Mouse (Mus musculus) midbrain, embryonic 11.5 days (tissue): ENCODE measurements around the gene Clcn6. TPM values are rescaled to one million over a fixed set of nuclear protein-coding genes. Genes with fewer than 3 reads are reported as not detected.
A peak's percentile ranks its signal among the peaks of the same experiment; 100 is the strongest.

Experiments
- ATAC-seq: fragments of 200-750 bp; cut with Nextera tagmentation; 2 replicates; pipeline ENCODE4 v1.8.0; 2017; ENCODE audit warnings: moderate TSS enrichment, moderate library complexity; ENCODE audit not compliant: low FRiP score
- DNase-seq: peaks from one replicate; pipeline ENCODE4 v3.0.0; 2015; ENCODE audit warnings: low spot score; ENCODE audit errors: missing footprints
- H3K27ac ChIP-seq: fragments of 300-500 bp; sonication (generic); 2 replicates; pipeline ENCODE4 v1.5.1; 2014; ENCODE audit warnings: low read depth, low read length
- H3K27me3 ChIP-seq: fragments of 300-500 bp; sonication (generic); 2 replicates; pipeline ENCODE4 v1.6.1; 2014; ENCODE audit warnings: mild to moderate bottlenecking, low read length, moderate library complexity, mixed read lengths; ENCODE audit not compliant: control insufficient read depth, insufficient read depth
- H3K36me3 ChIP-seq: fragments of 300-500 bp; sonication (generic); 2 replicates; pipeline ENCODE4 v1.6.1; 2014; ENCODE audit warnings: mild to moderate bottlenecking, low read length, moderate library complexity, mixed read lengths; ENCODE audit not compliant: control insufficient read depth, insufficient read depth
- H3K4me1 ChIP-seq: fragments of 300-500 bp; sonication (generic); 2 replicates; pipeline ENCODE4 v1.6.1; 2014; ENCODE audit warnings: low read length; ENCODE audit not compliant: control insufficient read depth, insufficient read depth
- H3K4me2 ChIP-seq: fragments of 300-500 bp; sonication (generic); 2 replicates; pipeline ENCODE4 v1.6.1; 2014; ENCODE audit warnings: mild to moderate bottlenecking, moderate library complexity
- H3K4me3 ChIP-seq: fragments of 300-500 bp; sonication (generic); 2 replicates; pipeline ENCODE4 v1.5.1; 2014; ENCODE audit warnings: low read depth, low read length
- H3K9ac ChIP-seq: fragments of 300-500 bp; sonication (generic); 2 replicates; pipeline ENCODE4 v1.6.1; 2014; ENCODE audit warnings: low read length
- H3K9me3 ChIP-seq: fragments of 300-500 bp; sonication (generic); 2 replicates; pipeline ENCODE4 v1.6.1; 2016; ENCODE audit warnings: low read length; ENCODE audit not compliant: control insufficient read depth
- WGBS: fragments of 180-500 bp; shearing (Covaris S2); extraction: QIAGEN DNeasy Blood & Tissue Kit; methylation state at CpG from one replicate; pipeline ENCODE4 v1.1.7; 2014; 5-methylcytosine and 5-hydroxymethylcytosine counted together
- polyA plus RNA-seq: library from polyadenylated mRNA; unstranded; fragments of >200 nt; fragmentation: Nextera tagmentation; extraction: Ambion mirVana; gene quantifications from 2 replicates; pipeline ENCODE4 v1.2.1, GENCODE M21; 2014

The Clcn6 gene
- polyA plus RNA-seq, 1 experiment from 2014 or later, result 20.2 TPM

GRCm38 (mm10) chr4:148015418-148015817, 23.2 kb downstream of the Clcn6 start:
- Histone ChIP-seq H3K9me3 (no peaks in the 10 kb centered on the region), H3K4me3 (no peak overlapping the region), H3K27ac (no peak overlapping the region), H3K36me3 (peaks cover 69% of the 10 kb centered on the region), H3K9ac (no peak overlapping the region), H3K4me2 (no peak overlapping the region), H3K27me3 (no peaks in the 10 kb centered on the region), H3K4me1 (no peaks in the 10 kb centered on the region)
- WGBS, result 87% methylated on average over 10 of the region's 10 CpGs
- no peak for ATAC-seq
- no peak for DNase-seq

GRCm38 (mm10) chr4:148012216-148012615, 26.4 kb downstream of the Clcn6 start:
- Histone ChIP-seq H3K4me1 (no peaks in the 10 kb centered on the region), H3K36me3 (peaks cover 83% of the 10 kb centered on the region), H3K9ac (no peak overlapping the region), H3K27me3 (no peaks in the 10 kb centered on the region), H3K9me3 (no peaks in the 10 kb centered on the region), H3K4me2 (no peak overlapping the region), H3K27ac (no peak overlapping the region), H3K4me3 (no peak overlapping the region)
- ATAC-seq (no peak), DNase-seq (peak; percentile 53)
- 93% methylated on average over 4 of the region's 4 CpGs for WGBS

DNA sequence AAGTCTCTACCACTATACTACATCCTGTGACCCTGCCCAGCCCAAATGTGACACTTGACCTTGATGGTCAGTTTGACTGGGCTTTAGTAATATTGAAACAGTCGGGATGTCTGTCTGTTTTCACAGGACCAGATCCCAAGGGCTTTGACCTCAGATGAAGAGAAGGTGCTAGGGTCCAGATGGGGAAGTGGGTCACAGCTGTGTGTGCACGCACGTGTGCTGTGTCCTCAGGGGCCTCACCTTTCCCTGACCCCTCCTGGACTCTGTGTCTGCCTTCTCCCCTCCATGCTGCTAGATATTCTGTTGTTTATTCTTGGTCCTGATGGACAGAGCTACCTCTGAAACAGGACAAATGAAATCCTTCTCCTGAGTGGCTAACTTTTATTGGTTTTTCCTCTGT, 27.3 kb downstream of the Clcn6 start:
- Histone ChIP-seq H3K9me3 (no peaks in the 10 kb centered on the region), H3K4me1 (no peaks in the 10 kb centered on the region), H3K27ac (no peak overlapping the region), H3K4me3 (no peak overlapping the region), H3K4me2 (no peak overlapping the region), H3K9ac (no peak overlapping the region), H3K27me3 (no peaks in the 10 kb centered on the region), H3K36me3 (peaks cover 76% of the 10 kb centered on the region)
- ATAC-seq (no peak), DNase-seq (peak; percentile 69)
- 87% methylated on average over 3 of the region's 3 CpGs for WGBS

DNA sequence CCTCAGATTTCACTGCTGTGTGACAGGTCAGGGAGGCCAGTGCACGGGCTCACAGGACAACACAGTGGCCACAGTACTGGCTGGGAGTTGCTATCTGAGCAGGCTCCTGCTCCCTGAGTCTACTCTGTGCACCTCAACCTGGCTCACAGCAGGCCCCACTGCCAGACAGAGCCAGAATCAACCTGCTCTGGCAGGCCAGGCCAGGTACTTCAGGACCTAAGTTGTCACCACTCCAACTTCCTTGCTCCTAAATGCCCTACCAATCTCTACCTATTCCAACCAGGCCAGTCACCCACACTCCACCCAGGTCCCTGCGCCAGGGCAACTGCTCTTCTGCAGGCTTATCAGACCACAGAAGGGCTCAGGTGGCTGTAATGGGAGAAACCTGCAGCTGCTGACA, 29.0 kb downstream of the Clcn6 start:
- no peak overlapping the region for H3K4me2 ChIP-seq
- no peaks in the 10 kb centered on the region for H3K27me3 ChIP-seq
- 88% methylated on average over 2 of the region's 2 CpGs for WGBS
- no peak overlapping the region for H3K27ac ChIP-seq
- H3K9me3 ChIP-seq, result no peaks in the 10 kb centered on the region
- no peaks in the 10 kb centered on the region for H3K4me1 ChIP-seq
- ATAC-seq, result no peak
- no peak overlapping the region for H3K4me3 ChIP-seq
- no peak for DNase-seq
- H3K36me3 ChIP-seq, result peaks cover 69% of the 10 kb centered on the region
- H3K9ac ChIP-seq, result no peak overlapping the region

DNA sequence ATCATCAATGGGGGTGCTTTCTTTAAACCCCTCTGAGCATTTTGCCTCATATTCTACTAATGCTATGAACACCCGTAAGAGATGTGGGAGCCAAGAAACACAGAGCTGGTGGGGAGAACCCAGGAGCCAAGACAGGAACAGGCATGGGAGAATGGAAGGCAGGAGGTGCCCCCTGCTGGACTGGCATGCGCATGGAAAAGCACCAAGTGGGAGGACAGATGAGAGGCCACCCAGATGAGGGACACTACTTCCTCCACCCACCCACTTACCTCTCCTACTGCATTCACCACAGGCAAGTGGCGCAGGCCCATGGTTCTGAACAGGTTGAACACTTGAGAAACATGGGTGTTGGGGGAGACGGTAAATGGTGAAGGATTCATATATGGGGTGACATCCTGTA, 30.2 kb downstream of the Clcn6 start:
- Histone ChIP-seq H3K4me3 (no peak overlapping the region), H3K4me1 (no peaks in the 10 kb centered on the region), H3K27ac (no peak overlapping the region), H3K9ac (no peak overlapping the region), H3K36me3 (peaks cover 57% of the 10 kb centered on the region), H3K27me3 (no peaks in the 10 kb centered on the region), H3K4me2 (no peak overlapping the region), H3K9me3 (no peaks in the 10 kb centered on the region)
- 85% methylated on average over 4 of the region's 4 CpGs for WGBS
- ATAC-seq (peak; percentile 10; the same call in 1 of the 2 replicates), DNase-seq (peak; percentile 84)

DNA sequence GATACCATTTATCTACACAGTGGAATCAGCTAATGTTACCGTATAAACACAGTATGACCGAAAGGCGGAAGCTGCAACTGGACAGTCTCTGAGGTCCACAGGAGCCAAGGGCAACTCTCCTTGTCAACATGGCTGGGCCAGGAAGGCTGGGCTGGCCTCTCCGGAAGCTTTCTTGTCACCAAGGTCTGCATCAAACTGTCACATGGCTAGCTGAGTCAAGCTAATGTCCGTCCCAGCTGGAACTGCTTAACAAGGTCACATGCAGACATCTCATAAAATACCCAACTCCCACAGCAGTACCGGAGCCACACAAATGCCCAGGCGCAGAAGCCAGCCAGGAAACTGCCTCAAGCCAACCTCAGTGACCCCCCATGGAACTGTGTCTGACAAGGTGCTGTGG, 34.3 kb downstream of the Clcn6 start:
- H3K9me3 ChIP-seq, result no peaks in the 10 kb centered on the region
- no peak overlapping the region for H3K27ac ChIP-seq
- no peak overlapping the region for H3K4me3 ChIP-seq
- peak; percentile 69 for DNase-seq
- H3K27me3 ChIP-seq, result no peaks in the 10 kb centered on the region
- 94% methylated on average over 7 of the region's 7 CpGs for WGBS
- no peak overlapping the region for H3K9ac ChIP-seq
- H3K4me1 ChIP-seq, result peaks cover 2% of the 10 kb centered on the region
- H3K4me2 ChIP-seq, result no peak overlapping the region
- ATAC-seq, result no peak
- peaks cover 22% of the 10 kb centered on the region for H3K36me3 ChIP-seq

GRCm38 (mm10) chr4:148001866-148002265, 36.8 kb downstream of the Clcn6 start:
- no peaks in the 10 kb centered on the region for H3K27me3 ChIP-seq
- H3K4me1 ChIP-seq, result peaks cover 2% of the 10 kb centered on the region
- WGBS, result 46% methylated on average over 8 of the region's 8 CpGs
- H3K27ac ChIP-seq, result peak overlapping the region; percentile 51
- H3K4me2 ChIP-seq, result no peak overlapping the region
- H3K9me3 ChIP-seq, result no peaks in the 10 kb centered on the region
- H3K9ac ChIP-seq, result no peak overlapping the region
- H3K4me3 ChIP-seq, result no peak overlapping the region
- ATAC-seq (no peak), DNase-seq (no peak)
- peaks cover 7% of the 10 kb centered on the region; the same call in 1 of the 2 replicates for H3K36me3 ChIP-seq

- Histone ChIP-seq H3K9ac (no peak overlapping the region), H3K9me3 (no peaks in the 10 kb centered on the region), H3K4me3 (no peak overlapping the region), H3K4me2 (no peak overlapping the region), H3K27ac (peak overlapping the region; percentile 51), H3K4me1 (peaks cover 2% of the 10 kb centered on the region), H3K27me3 (no peaks in the 10 kb centered on the region), H3K36me3 (peaks cover 3% of the 10 kb centered on the region; the same call in 1 of the 2 replicates)
- ATAC-seq (peak; percentile 56), DNase-seq (peak; percentile 82)
- 79% methylated on average over 17 of the region's 17 CpGs for WGBS
Observed at GRCm38 (mm10) chr4:148001013-148001789, 37.4 kb downstream of the Clcn6 start.

DNA sequence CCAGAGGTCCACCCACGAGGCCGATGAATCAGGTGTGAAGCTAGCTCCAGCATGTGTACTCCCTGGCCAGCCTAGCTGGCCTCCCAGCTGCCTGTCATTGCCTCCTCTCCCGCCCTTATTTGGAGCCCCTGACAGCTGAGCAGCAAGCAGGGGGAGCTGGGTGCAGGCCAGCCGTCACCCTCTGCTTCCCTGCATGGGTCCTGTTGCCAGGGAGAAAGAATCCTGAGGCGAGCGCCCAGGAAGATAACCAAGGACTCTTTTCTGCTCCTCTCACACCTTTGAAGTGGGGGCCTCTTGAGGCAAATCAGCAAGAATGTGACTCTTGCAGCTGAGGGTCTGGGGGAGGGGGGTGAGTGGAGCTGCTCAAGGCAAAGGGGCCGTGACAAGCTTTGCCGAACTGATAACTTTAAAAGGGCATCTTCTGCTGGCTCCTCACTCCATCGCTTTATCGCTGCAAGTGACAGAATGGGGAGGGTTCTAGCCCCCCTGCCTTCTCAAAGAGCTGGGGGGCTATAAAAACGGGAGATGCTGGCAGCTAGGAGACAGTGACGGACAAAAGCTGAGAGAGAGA, 38.3 kb downstream of the Clcn6 start, which contains the start of gene Nppa:
Gene Nppa (plus strand): TSS at position 521 of the 571 bp plus-strand sequence.
- H3K27ac ChIP-seq, result peak within 1 kb of the TSS; percentile 51
- no peak within 1 kb of the TSS for H3K4me3 ChIP-seq
- 49% methylated on average over 12 of the region's 12 CpGs for WGBS
- no peak for DNase-seq
- peaks cover 2% of the 10 kb centered on the region for H3K4me1 ChIP-seq
- no peaks in the 10 kb centered on the region for H3K9me3 ChIP-seq
- H3K9ac ChIP-seq, result no peak within 1 kb of the TSS
- H3K36me3 ChIP-seq, result no peaks in the 10 kb centered on the region
- H3K27me3 ChIP-seq, result no peaks in the 10 kb centered on the region
- no peak within 1 kb of the TSS for H3K4me2 ChIP-seq
- peak; percentile 47 for ATAC-seq
